9 mouse cellular contexts compared by ENCODE assay signal in the genomic region with DNA sequence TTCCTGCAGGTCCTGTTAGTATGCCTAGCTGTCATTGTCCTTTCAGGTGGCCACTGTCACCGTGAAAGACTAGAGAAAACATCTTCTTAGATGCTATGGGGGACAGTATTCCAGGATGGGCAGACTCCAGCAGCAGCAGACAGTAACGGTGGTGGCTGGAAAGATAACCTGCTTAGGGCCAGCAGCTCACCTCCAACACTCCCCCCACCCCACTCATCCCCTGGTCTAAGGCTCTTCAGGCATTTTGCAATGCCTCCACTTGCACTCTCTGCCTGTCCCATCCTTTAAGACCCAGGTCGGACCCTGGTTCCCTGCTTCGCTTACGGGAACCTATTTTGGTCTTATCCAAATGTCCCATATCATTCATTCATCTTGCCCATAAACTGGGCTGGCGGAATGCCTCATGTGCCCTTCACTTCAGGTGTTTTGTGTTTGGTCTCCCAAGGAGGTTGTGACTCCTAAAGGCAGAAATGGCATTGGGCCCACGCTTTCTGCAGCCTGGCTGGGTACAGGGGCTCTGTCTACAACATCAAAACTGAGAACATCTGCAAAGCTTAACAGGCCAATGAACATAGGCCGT. TPM values are rescaled to one million over a fixed set of nuclear protein-coding genes. Genes with fewer than 3 reads are reported as not detected.
DNase-seq lines count a peak whose midpoint lies in the region; ATAC-seq lines count a peak whose summit lies in the region.
"Had no signal": no experiment of that assay in that cellular context is flagged by ENCODE, and none has a peak within 500 bp of the region (broad histone marks: within the 10 kb centered on the region; RNA-seq: fewer than 3 reads in every experiment).

No protein-coding gene starts in this region.

- peak overlapping the region; percentile 90 for H3K4me2 ChIP-seq in kidney, embryonic 15.5 days
- peak overlapping the region; percentile 83 for H3K4me2 ChIP-seq in embryonic facial prominence, embryonic 13.5 days
- H3K4me2 ChIP-seq in hindbrain, embryonic 11.5 days (replicated peaks; ENCODE audit: low read depth, low read length), result peak overlapping the region; percentile 95
- peak overlapping the region; percentile 94 for H3K4me2 ChIP-seq in midbrain, embryonic 15.5 days

- ATAC-seq in kidney, embryonic 15.5 days (replicated peaks; ENCODE audit: low FRiP score), result no peak
- ATAC-seq in embryonic facial prominence, embryonic 13.5 days (ENCODE audit: insufficient number of reproducible peaks, insufficient read depth, low FRiP score, low TSS enrichment, low read depth), result no peak
- no peak for ATAC-seq in hindbrain, embryonic 11.5 days (ENCODE audit: low FRiP score)
- ATAC-seq in midbrain, embryonic 15.5 days (replicated peaks), result no peak

- H3K4me3 ChIP-seq in kidney, embryonic 15.5 days (replicated peaks), result peak overlapping the region; percentile 66; the same call in 1 of the 2 replicates
- H3K4me3 ChIP-seq in embryonic facial prominence, embryonic 13.5 days, result peak overlapping the region; percentile 67
- H3K4me3 ChIP-seq in hindbrain, embryonic 11.5 days (ENCODE audit: low read depth, low read length), result 0 out of 2 replicates have a peak overlapping the region, but pooled peaks have one; percentile 48
- peak overlapping the region; percentile 62; the same call in 1 of the 2 replicates for H3K4me3 ChIP-seq in midbrain, embryonic 15.5 days

- no peaks in the 10 kb centered on the region for H3K27me3 ChIP-seq in kidney, embryonic 15.5 days
- no peaks in the 10 kb centered on the region for H3K27me3 ChIP-seq in embryonic facial prominence, embryonic 13.5 days
- peaks cover 7% of the 10 kb centered on the region for H3K27me3 ChIP-seq in hindbrain, embryonic 11.5 days (ENCODE audit: control insufficient read depth, insufficient read depth, low read length)
- H3K27me3 ChIP-seq in midbrain, embryonic 15.5 days (replicated peaks), result no peaks in the 10 kb centered on the region

- no peak for DNase-seq in kidney, postnatal 4 days
- DNase-seq in hindbrain, embryonic 11.5 days (ENCODE audit: low spot score), result no peak
- DNase-seq in T-cell, adult 2 months (ENCODE audit: low spot score), result no peak
- DNase-seq in urinary bladder, adult 18-20 months (ENCODE audit: low spot score in 2 of 2), result no peak
- DNase-seq in lung, adult 18-20 months, result no peak

- peaks cover 76% of the 10 kb centered on the region for H3K4me1 ChIP-seq in kidney, embryonic 15.5 days
- H3K4me1 ChIP-seq in embryonic facial prominence, embryonic 13.5 days, result peaks cover 67% of the 10 kb centered on the region
- H3K4me1 ChIP-seq in hindbrain, embryonic 11.5 days (replicated peaks; ENCODE audit: control insufficient read depth, insufficient read depth, low read length), result peaks cover 39% of the 10 kb centered on the region
- H3K4me1 ChIP-seq in midbrain, embryonic 15.5 days, result peaks cover 79% of the 10 kb centered on the region

- H3K27ac ChIP-seq in kidney, embryonic 15.5 days, result peak overlapping the region; percentile 99
- H3K27ac ChIP-seq in embryonic facial prominence, embryonic 13.5 days, result peak overlapping the region; percentile 100
- peak overlapping the region; percentile 97 for H3K27ac ChIP-seq in hindbrain, embryonic 11.5 days (ENCODE audit: low read depth, low read length)
- H3K27ac ChIP-seq in midbrain, embryonic 15.5 days, result peak overlapping the region; percentile 100
- H3K27ac ChIP-seq: macrophage had no signal

- WGBS in kidney, embryonic 15.5 days, result 57% methylated on average over 8 of the region's 8 CpGs
- WGBS in embryonic facial prominence, embryonic 13.5 days, result 60% methylated on average over 8 of the region's 8 CpGs
- WGBS in hindbrain, embryonic 11.5 days, result 54% methylated on average over 8 of the region's 8 CpGs
- WGBS in midbrain, embryonic 15.5 days, result 58% methylated on average over 8 of the region's 8 CpGs

- no peaks in the 10 kb centered on the region for H3K36me3 ChIP-seq in kidney, embryonic 15.5 days
- no peaks in the 10 kb centered on the region for H3K36me3 ChIP-seq in embryonic facial prominence, embryonic 13.5 days
- no peaks in the 10 kb centered on the region for H3K36me3 ChIP-seq in hindbrain, embryonic 11.5 days (ENCODE audit: control insufficient read depth, insufficient read depth, low read length)
- H3K36me3 ChIP-seq in midbrain, embryonic 15.5 days (replicated peaks), result no peaks in the 10 kb centered on the region

- H3K9ac ChIP-seq in kidney, embryonic 15.5 days, result peak overlapping the region; percentile 86
- peak overlapping the region; percentile 95; the same call in 1 of the 2 replicates for H3K9ac ChIP-seq in embryonic facial prominence, embryonic 13.5 days
- H3K9ac ChIP-seq in hindbrain, embryonic 11.5 days (ENCODE audit: low read depth, low read length), result peak overlapping the region; percentile 81
- no peak overlapping the region; the same call in 1 of the 2 replicates for H3K9ac ChIP-seq in midbrain, embryonic 15.5 days

- no peaks in the 10 kb centered on the region for H3K9me3 ChIP-seq in kidney, embryonic 15.5 days (replicated peaks)
- H3K9me3 ChIP-seq in embryonic facial prominence, embryonic 13.5 days, result no peaks in the 10 kb centered on the region
- H3K9me3 ChIP-seq in hindbrain, embryonic 11.5 days (ENCODE audit: control insufficient read depth, low read length), result no peaks in the 10 kb centered on the region
- no peaks in the 10 kb centered on the region for H3K9me3 ChIP-seq in midbrain, embryonic 15.5 days

RNA-seq across cellular contexts. Expression of gene Chpf2, which starts 17.0 kb away (rescaled TPM):
- polyA plus RNA-seq in kidney, embryonic 15.5 days (2015; fragmentation: Nextera tagmentation; extraction: Ambion mirVana), result 23.2 and 24.7 TPM in 2 replicates
- polyA plus RNA-seq in embryonic facial prominence, embryonic 13.5 days (2015; fragmentation: Nextera tagmentation; extraction: Ambion mirVana), result 24.2 and 26.4 TPM in 2 replicates
- 8.6 and 8.7 TPM in 2 replicates for polyA plus RNA-seq in hindbrain, embryonic 11.5 days (2014; fragmentation: Nextera tagmentation; extraction: Ambion mirVana)
- 22.1 and 23.0 TPM in 2 replicates for polyA plus RNA-seq in midbrain, embryonic 15.5 days (2015; fragmentation: Nextera tagmentation; extraction: Ambion mirVana)

RNA-seq across cellular contexts. Expression of gene Smarcd3, which starts 20.7 kb away (rescaled TPM):
- 26.5 and 33.4 TPM in 2 replicates for polyA plus RNA-seq in kidney, embryonic 15.5 days (2015; fragmentation: Nextera tagmentation; extraction: Ambion mirVana)
- polyA plus RNA-seq in embryonic facial prominence, embryonic 13.5 days (2015; fragmentation: Nextera tagmentation; extraction: Ambion mirVana), result 37.4 and 43.5 TPM in 2 replicates
- 42.3 and 45.9 TPM in 2 replicates for polyA plus RNA-seq in hindbrain, embryonic 11.5 days (2014; fragmentation: Nextera tagmentation; extraction: Ambion mirVana)
- 182 and 186 TPM in 2 replicates for polyA plus RNA-seq in midbrain, embryonic 15.5 days (2015; fragmentation: Nextera tagmentation; extraction: Ambion mirVana)

RNA-seq across cellular contexts. Expression of gene Abcf2, which starts 26.3 kb away (rescaled TPM):
- 118 TPM in 2 replicates for polyA plus RNA-seq in kidney, embryonic 15.5 days (2015; fragmentation: Nextera tagmentation; extraction: Ambion mirVana)
- 112 and 115 TPM in 2 replicates for polyA plus RNA-seq in embryonic facial prominence, embryonic 13.5 days (2015; fragmentation: Nextera tagmentation; extraction: Ambion mirVana)
- polyA plus RNA-seq in hindbrain, embryonic 11.5 days (2014; fragmentation: Nextera tagmentation; extraction: Ambion mirVana), result 121 and 136 TPM in 2 replicates
- 83.8 and 86.4 TPM in 2 replicates for polyA plus RNA-seq in midbrain, embryonic 15.5 days (2015; fragmentation: Nextera tagmentation; extraction: Ambion mirVana)

RNA-seq across cellular contexts. Expression of gene 4931409K22Rik, which starts 46.9 kb away (rescaled TPM):
- polyA plus RNA-seq in kidney, embryonic 15.5 days (2015; fragmentation: Nextera tagmentation; extraction: Ambion mirVana), result 0.23 TPM in 2 replicates
- polyA plus RNA-seq in embryonic facial prominence, embryonic 13.5 days (2015; fragmentation: Nextera tagmentation; extraction: Ambion mirVana), result 0.11 TPM in 1 of 2 replicates, not detected in the other
- 0.14 TPM in 1 of 2 replicates, not detected in the other for polyA plus RNA-seq in hindbrain, embryonic 11.5 days (2014; fragmentation: Nextera tagmentation; extraction: Ambion mirVana)
- polyA plus RNA-seq in midbrain, embryonic 15.5 days (2015; fragmentation: Nextera tagmentation; extraction: Ambion mirVana), result 0.06 TPM in 1 of 2 replicates, not detected in the other
- polyA plus RNA-seq: macrophage had no signal
